7 mouse cellular contexts compared by ENCODE assay signal in genomic region chr7:4843604-4844244, GRCm38 (mm10). TPM values are rescaled to one million over a fixed set of nuclear protein-coding genes. Genes with fewer than 3 reads are reported as not detected.
DNase-seq lines count a peak whose midpoint lies in the region; ATAC-seq lines count a peak whose summit lies in the region.

No protein-coding gene starts in this region.

- H3K4me2 ChIP-seq in lung, embryonic 16.5 days (ENCODE audit: low read depth, low read length), result peak overlapping the region; percentile 82

- no peak overlapping the region for H3K27ac ChIP-seq in lung, embryonic 16.5 days (ENCODE audit: low read length)

- no peak overlapping the region for H3K9ac ChIP-seq in lung, embryonic 16.5 days (ENCODE audit: low read length)

- H3K27me3 ChIP-seq in lung, embryonic 16.5 days (ENCODE audit: control insufficient read depth, insufficient read depth, low read depth, low read length), result peaks cover 43% of the 10 kb centered on the region

- H3K4me3 ChIP-seq in lung, embryonic 16.5 days (ENCODE audit: low read length), result peak overlapping the region; percentile 48

- H3K9me3 ChIP-seq in lung, embryonic 16.5 days (ENCODE audit: control insufficient read depth, low read length), result no peaks in the 10 kb centered on the region; the same call in 1 of the 2 replicates

- ATAC-seq in lung, embryonic 16.5 days (ENCODE audit: low read depth), result peak; percentile 21; the same call in 1 of the 2 replicates

- under 1% methylated on average over 34 of the region's 34 CpGs for WGBS in lung, embryonic 16.5 days

- DNase-seq in lung, postnatal 36 days, result no peak
- peak; percentile 82 for DNase-seq in embryo, embryonic 10 days (ENCODE audit: low spot score)
- peak; percentile 84 for DNase-seq in frontal cortex, postnatal 36 days (ENCODE audit: low spot score in 2 of 2)
- DNase-seq in left cerebral cortex, postnatal 36 days (ENCODE audit: low spot score in 2 of 2), result peak; percentile 86 to 87
- DNase-seq in right cerebral cortex, adult 2 months (ENCODE audit: low spot score in 2 of 2), result peak; percentile 85
- DNase-seq in urinary bladder, adult 18-20 months (ENCODE audit: low spot score in 2 of 2), result no peak

- H3K36me3 ChIP-seq in lung, embryonic 16.5 days (ENCODE audit: control insufficient read depth, insufficient read depth, low read length), result no peaks in the 10 kb centered on the region

- intact Hi-C loops in left cerebral cortex, postnatal 36 days (cut with DNase I), result loop anchor here (2.0 to 5.0 kb wide), 3 partner anchors 21 to 79 kb away; partner anchors contain the start of gene Nat14

- H3K4me1 ChIP-seq in lung, embryonic 16.5 days (replicated peaks; ENCODE audit: control insufficient read depth, insufficient read depth, low read length), result peaks cover 17% of the 10 kb centered on the region

RNA-seq across cellular contexts. Expression of gene Shisa7, which starts 0.8 kb away (rescaled TPM):
- 0.99 and 1.2 TPM in 2 replicates for polyA plus RNA-seq in lung, embryonic 16.5 days (2015; fragmentation: Nextera tagmentation; extraction: Ambion mirVana)
- 100 to 1,000 TPM in 1 of 2 experiments, 10 to 100 TPM in 1; 95.1 to 151 TPM for total RNA-seq in left cerebral cortex, postnatal 36 days (2021)

RNA-seq across cellular contexts. Expression of gene Isoc2b, which starts 26.3 kb away (rescaled TPM):
- 14.1 and 15.7 TPM in 2 replicates for polyA plus RNA-seq in lung, embryonic 16.5 days (2015; fragmentation: Nextera tagmentation; extraction: Ambion mirVana)
- total RNA-seq in left cerebral cortex, postnatal 36 days (2021), result 1 to 10 TPM; 6.0 to 8.6 TPM

RNA-seq across cellular contexts. Expression of gene Ube2s, which starts 31.3 kb away (rescaled TPM):
- polyA plus RNA-seq in lung, embryonic 16.5 days (2015; fragmentation: Nextera tagmentation; extraction: Ambion mirVana), result 355 and 372 TPM in 2 replicates
- 100 to 1,000 TPM in 1 of 2 experiments, 10 to 100 TPM in 1; 98.6 to 117 TPM for total RNA-seq in left cerebral cortex, postnatal 36 days (2021)

RNA-seq across cellular contexts. Expression of gene Isoc2a, which starts 33.2 kb away (rescaled TPM):
- polyA plus RNA-seq in lung, embryonic 16.5 days (2015; fragmentation: Nextera tagmentation; extraction: Ambion mirVana), result 0.87 and 1.3 TPM in 2 replicates
- total RNA-seq in left cerebral cortex, postnatal 36 days (2021), result 10 to 100 TPM; 10.3 to 13.5 TPM

RNA-seq across cellular contexts. Expression of gene Rpl28, which starts 51.0 kb away (rescaled TPM):
- polyA plus RNA-seq in lung, embryonic 16.5 days (2015; fragmentation: Nextera tagmentation; extraction: Ambion mirVana), result 337 and 342 TPM in 2 replicates
- total RNA-seq in left cerebral cortex, postnatal 36 days (2021), result 100 to 1,000 TPM; 416 to 455 TPM

Comparison
In these comparisons a context has a peak if more than half of its experiments do, and no peak if none do; other contexts are left out.
1. DNase-seq: peak in embryo, embryonic 10 days (single experiment), frontal cortex, postnatal 36 days (2 of 2), left cerebral cortex, postnatal 36 days (2 of 2) and right cerebral cortex, adult 2 months (2 of 2); none in lung, postnatal 36 days (single experiment) and urinary bladder, adult 18-20 months (0 of 2).